Comparison of ENCODE assay signal across 18 mouse cellular contexts in the genomic region with DNA sequence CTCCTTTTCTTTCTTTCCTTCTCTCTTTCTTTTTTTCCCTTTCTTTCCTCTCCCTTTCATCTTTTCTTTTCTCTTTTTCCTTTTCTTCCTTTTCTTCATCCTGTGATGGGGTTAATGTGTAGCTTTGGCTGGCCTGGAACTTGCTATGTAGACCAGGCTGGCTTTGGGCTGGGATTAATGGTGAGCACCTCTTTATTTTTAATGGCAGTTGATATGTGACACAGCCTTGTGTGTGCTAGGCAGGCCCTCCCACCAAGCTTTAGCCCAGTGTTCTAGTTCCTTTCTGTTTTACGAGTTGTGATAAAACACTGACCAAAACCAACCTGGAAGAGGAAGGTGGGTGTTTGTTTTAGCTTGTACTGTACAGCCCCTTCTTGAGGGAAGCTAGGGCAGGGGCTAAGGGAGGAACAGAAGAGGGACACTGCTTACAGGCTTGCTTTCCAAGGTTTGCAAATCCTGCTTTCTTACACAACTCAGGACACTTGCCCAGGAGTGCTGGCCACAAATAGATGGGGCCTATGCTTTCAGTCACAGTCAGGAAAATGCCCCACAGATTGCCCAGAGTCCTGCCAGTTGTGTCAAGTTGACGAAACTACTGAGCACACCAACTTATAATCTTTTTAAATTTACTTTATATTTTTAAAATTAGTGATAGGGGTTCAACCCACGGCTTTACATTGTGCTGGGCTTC. TPM values are rescaled to one million over a fixed set of nuclear protein-coding genes. Genes with fewer than 3 reads are reported as not detected.
DNase-seq lines count a peak whose midpoint lies in the region; ATAC-seq lines count a peak whose summit lies in the region.
"Had no signal": no experiment of that assay in that cellular context is flagged by ENCODE, and none has a peak within 500 bp of the region (broad histone marks: within the 10 kb centered on the region; RNA-seq: fewer than 3 reads in every experiment).

No protein-coding gene starts in this region.

- no peak overlapping the region for H3K4me3 ChIP-seq in limb, embryonic 12.5 days (replicated peaks)
- no peak overlapping the region for H3K4me3 ChIP-seq in limb, embryonic 10.5 days
- H3K4me3 ChIP-seq in intestine, embryonic 15.5 days (replicated peaks) = no peak overlapping the region
- no peak overlapping the region for H3K4me3 ChIP-seq in stomach, embryonic 14.5 days (ENCODE audit: low read depth, low read length)
- H3K4me3 ChIP-seq: limb, embryonic 13.5 days; myocyte had no signal

- H3K9me3 ChIP-seq in limb, embryonic 12.5 days = peaks cover 5% of the 10 kb centered on the region; the same call in 1 of the 2 replicates
- H3K9me3 ChIP-seq in limb, embryonic 10.5 days (replicated peaks) = no peaks in the 10 kb centered on the region
- H3K9me3 ChIP-seq in intestine, embryonic 15.5 days = no peaks in the 10 kb centered on the region
- H3K9me3 ChIP-seq in stomach, embryonic 14.5 days (ENCODE audit: control insufficient read depth, low read depth, low read length) = no peaks in the 10 kb centered on the region

- 0 out of 2 replicates have a peak overlapping the region, but pooled peaks have one; percentile 9 for H3K27ac ChIP-seq in limb, embryonic 12.5 days
- no peak overlapping the region for H3K27ac ChIP-seq in limb, embryonic 10.5 days
- H3K27ac ChIP-seq in intestine, embryonic 15.5 days = peak overlapping the region; percentile 82
- H3K27ac ChIP-seq in stomach, embryonic 14.5 days (ENCODE audit: low read length) = peak overlapping the region; percentile 36; the same call in 1 of the 2 replicates
- H3K27ac ChIP-seq: limb, embryonic 13.5 days had no signal

- peaks cover 11% of the 10 kb centered on the region; the same call in 1 of the 2 replicates for H3K36me3 ChIP-seq in limb, embryonic 12.5 days
- H3K36me3 ChIP-seq in limb, embryonic 10.5 days = peaks cover 10% of the 10 kb centered on the region; the same call in 1 of the 2 replicates
- H3K36me3 ChIP-seq in intestine, embryonic 15.5 days = no peaks in the 10 kb centered on the region
- no peaks in the 10 kb centered on the region for H3K36me3 ChIP-seq in stomach, embryonic 14.5 days (ENCODE audit: control insufficient read depth, insufficient read depth, low read length)

- ATAC-seq in limb, embryonic 12.5 days (ENCODE audit: insufficient number of reproducible peaks, insufficient read depth, low FRiP score, low TSS enrichment, low read depth) = no peak
- ATAC-seq in intestine, embryonic 15.5 days = peak; percentile 73
- 0 out of 2 replicates have a peak, but pooled peaks have one; percentile 23 for ATAC-seq in stomach, embryonic 14.5 days (ENCODE audit: insufficient number of reproducible peaks, insufficient read depth, low FRiP score, low read depth)
- ATAC-seq: forebrain, embryonic 16.5 days had no signal

- peak; percentile 43 for DNase-seq in adrenal gland, postnatal 10 days
- no peak for DNase-seq in adrenal gland, adult 18-20 months (ENCODE audit: low spot score in 2 of 2)
- DNase-seq in limb, embryonic 10.5 days (ENCODE audit: low spot score) = no peak
- no peak for DNase-seq in cerebellum, adult 11-12 months
- DNase-seq in heart, adult 18-20 months = no peak
- DNase-seq: cerebellum, adult 9-10 months; embryo, embryonic 11 days; gastrocnemius, postnatal 10 days; layer of hippocampus, postnatal 36 days; retina, postnatal 1 day had no signal

- H3K4me2 ChIP-seq in limb, embryonic 12.5 days = no peak overlapping the region
- peak overlapping the region; percentile 33 for H3K4me2 ChIP-seq in intestine, embryonic 15.5 days (replicated peaks)
- no peak overlapping the region for H3K4me2 ChIP-seq in stomach, embryonic 14.5 days (replicated peaks; ENCODE audit: low read depth, low read length)
- H3K4me2 ChIP-seq: limb, embryonic 13.5 days; midbrain, embryonic 11.5 days had no signal

- H3K4me1 ChIP-seq in limb, embryonic 12.5 days (replicated peaks) = peaks cover 12% of the 10 kb centered on the region
- peaks cover 5% of the 10 kb centered on the region; the same call in 1 of the 2 replicates for H3K4me1 ChIP-seq in limb, embryonic 10.5 days
- H3K4me1 ChIP-seq in intestine, embryonic 15.5 days (replicated peaks) = peaks cover 8% of the 10 kb centered on the region; the same call in 1 of the 2 replicates
- H3K4me1 ChIP-seq in stomach, embryonic 14.5 days (ENCODE audit: control insufficient read depth, insufficient read depth, low read length) = no peaks in the 10 kb centered on the region; the same call in 1 of the 2 replicates

- WGBS in limb, embryonic 12.5 days = 69% methylated on average over 3 of the region's 3 CpGs
- WGBS in limb, embryonic 10.5 days = 82% methylated on average over 3 of the region's 3 CpGs
- WGBS in intestine, embryonic 15.5 days = 65% methylated on average over 3 of the region's 3 CpGs
- WGBS in stomach, embryonic 14.5 days = 78% methylated on average over 3 of the region's 3 CpGs

- no peak overlapping the region for H3K9ac ChIP-seq in limb, embryonic 12.5 days (replicated peaks)
- H3K9ac ChIP-seq in intestine, embryonic 15.5 days = no peak overlapping the region
- no peak overlapping the region for H3K9ac ChIP-seq in stomach, embryonic 14.5 days (replicated peaks; ENCODE audit: low read depth, low read length)
- H3K9ac ChIP-seq: limb, embryonic 13.5 days had no signal

- H3K27me3 ChIP-seq in limb, embryonic 12.5 days = no peaks in the 10 kb centered on the region
- H3K27me3 ChIP-seq in limb, embryonic 10.5 days (ENCODE audit: low read depth, poor library complexity, severe bottlenecking) = no peaks in the 10 kb centered on the region
- H3K27me3 ChIP-seq in intestine, embryonic 15.5 days (replicated peaks) = no peaks in the 10 kb centered on the region
- H3K27me3 ChIP-seq in stomach, embryonic 14.5 days (ENCODE audit: control insufficient read depth, insufficient read depth, low read length) = no peaks in the 10 kb centered on the region
- H3K27me3 ChIP-seq: CH12.LX; limb, embryonic 13.5 days had no signal

RNA-seq across cellular contexts. Expression of gene Mrtfb, which starts 20.6 kb away (rescaled TPM):
- 10 to 100 TPM; 28.8 to 34.0 TPM for total RNA-seq in adrenal gland, postnatal 10 days (2021)
- total RNA-seq in adrenal gland, adult 18-20 months (2021) = 10 to 100 TPM; 19.8 to 24.9 TPM
- polyA plus RNA-seq in limb, embryonic 12.5 days (2016; fragmentation: Nextera tagmentation; extraction: Ambion mirVana) = 23.1 and 24.7 TPM in 2 replicates
- polyA plus RNA-seq in limb, embryonic 10.5 days (2016; fragmentation: Nextera tagmentation; extraction: Ambion mirVana) = 17.1 and 21.3 TPM in 2 replicates
- 20.3 and 20.9 TPM in 2 replicates for polyA plus RNA-seq in intestine, embryonic 15.5 days (2015; fragmentation: Nextera tagmentation; extraction: Ambion mirVana)
- 33.3 and 33.4 TPM in 2 replicates for polyA plus RNA-seq in stomach, embryonic 14.5 days (2014; fragmentation: Nextera tagmentation; extraction: Ambion mirVana)
- total RNA-seq in heart, adult 18-20 months (2021) = 10 to 100 TPM; 17.8 to 23.0 TPM
